Mouse (Mus musculus): ENCODE data around the gene Gm20388.

DNA sequence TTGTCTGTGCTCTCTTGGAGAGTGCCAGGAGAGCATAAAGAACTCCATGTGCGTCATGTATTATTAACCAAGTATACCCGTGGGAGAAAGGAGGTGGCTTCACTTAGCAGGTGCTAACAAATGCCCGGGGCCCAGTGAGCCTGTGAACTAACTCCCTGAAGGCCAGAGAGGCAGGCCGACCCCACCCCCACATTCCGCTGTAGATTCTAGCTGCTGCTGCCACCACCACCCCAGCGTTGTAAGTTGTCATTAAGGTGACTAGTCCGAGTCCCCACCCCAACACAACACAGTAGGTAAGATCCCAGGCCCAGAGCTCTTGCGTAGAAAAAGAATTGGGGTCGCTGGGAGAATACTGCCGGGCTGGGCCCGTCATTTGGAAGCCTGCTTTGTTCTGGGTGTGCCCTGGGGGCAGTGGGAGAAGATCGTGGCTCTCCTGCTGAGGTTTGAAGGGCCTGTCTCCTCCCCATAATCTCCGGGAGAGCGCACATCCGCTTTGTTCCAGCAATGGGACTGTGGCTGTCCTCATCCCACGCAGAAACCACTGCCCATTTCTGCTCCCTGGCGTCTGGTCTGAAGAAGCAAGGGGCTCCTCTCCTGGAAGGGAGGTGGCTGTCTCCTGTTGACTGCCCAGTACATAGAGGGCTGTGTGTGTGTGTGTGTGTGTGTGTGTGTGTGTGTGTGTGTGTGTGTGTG, 1214.1 kb downstream of the Gm20388 start:
- TF ChIP-seq POLR2A (IDR thresholded peaks at IDR 0.05; ENCODE audit: low read depth, low read length): no peak
- TF ChIP-seq CTCF (conservative IDR thresholded peaks at IDR 0.05; ENCODE audit: insufficient read depth, insufficient read length, low read depth, low read length): no peak

Measured in kidney, adult 2 months (tissue).